Comparison of ENCODE assay signal across 8 mouse cellular contexts in genomic region chr8:104219079-104219478, GRCm38 (mm10). TPM values are rescaled to one million over a fixed set of nuclear protein-coding genes. Genes with fewer than 3 reads are reported as not detected.
DNase-seq lines count a peak whose midpoint lies in the region; ATAC-seq and TF ChIP-seq lines count a peak whose summit lies in the region.

No protein-coding gene starts in this region.

- H3K4me3 ChIP-seq in heart, embryonic 14.5 days (ENCODE audit: control insufficient read depth in 1 of 2, insufficient read depth in 1 of 2, low read depth in 1 of 2, low read length in 2 of 2): no peak overlapping the region; a peak in 1 of 4 replicates
- H3K4me3 ChIP-seq in left cerebral cortex, adult 2 months: no peak overlapping the region
- no peak overlapping the region for H3K4me3 ChIP-seq in midbrain, embryonic 16.5 days (ENCODE audit: low read depth, low read length)
- H3K4me3 ChIP-seq in stomach, postnatal 0 days (ENCODE audit: low read depth, low read length): no peak overlapping the region

- H3K4me1 ChIP-seq in heart, embryonic 14.5 days (ENCODE audit: control insufficient read depth in 2 of 2, insufficient read depth in 2 of 2, low read length in 2 of 2): no peaks in the 10 kb centered on the region
- H3K4me1 ChIP-seq in midbrain, embryonic 16.5 days (ENCODE audit: control insufficient read depth, insufficient read depth, low read length): no peaks in the 10 kb centered on the region
- H3K4me1 ChIP-seq in stomach, postnatal 0 days (replicated peaks; ENCODE audit: control insufficient read depth, insufficient read depth): no peaks in the 10 kb centered on the region

- intact Hi-C loops in heart, postnatal 25 days (cut with DNase I): loop anchor here (1.0 kb wide), 1 partner anchor 73 kb away; no protein-coding TSS in a partner anchor
- intact Hi-C loops in left cerebral cortex, adult 2 months (cut with DNase I): loop anchor here (2.0 kb wide), 2 partner anchors 120 to 128 kb away; no protein-coding TSS in a partner anchor

- DNase-seq in heart, adult 11 months: peak; percentile 94
- DNase-seq in heart, postnatal 25 days (ENCODE audit: low spot score): no peak
- peak; percentile 50 for DNase-seq in MN1 (ENCODE audit: low spot score)
- DNase-seq in embryo, embryonic 9.5 days (ENCODE audit: extremely low spot score): peak; percentile 47
- DNase-seq in left cerebral cortex, adult 2 months (ENCODE audit: extremely low spot score in 1 of 2, low spot score in 2 of 2): peak; percentile 26 to 68
- peak; percentile 58 for DNase-seq in stomach, postnatal 0 days (ENCODE audit: low spot score)

- peak overlapping the region; percentile 34 for H3K4me2 ChIP-seq in heart, embryonic 14.5 days (ENCODE audit: low read length)
- H3K4me2 ChIP-seq in midbrain, embryonic 16.5 days (ENCODE audit: low read length): no peak overlapping the region
- no peak overlapping the region for H3K4me2 ChIP-seq in stomach, postnatal 0 days (replicated peaks; ENCODE audit: low read depth)

- WGBS in heart, embryonic 14.5 days: 22% methylated on average over 11 of the region's 11 CpGs
- WGBS in midbrain, embryonic 16.5 days: 28% methylated on average over 11 of the region's 11 CpGs
- 30% methylated on average over 11 of the region's 11 CpGs for WGBS in stomach, postnatal 0 days

- TF ChIP-seq CTCF in left cerebral cortex, adult 2 months (IDR thresholded peaks at IDR 0.05): peak; percentile 83
- TF ChIP-seq CTCF in stomach, postnatal 0 days (IDR thresholded peaks at IDR 0.05; ENCODE audit: low read depth): peak; percentile 73

- peaks cover 5% of the 10 kb centered on the region; the same call in 1 of the 2 replicates for H3K9me3 ChIP-seq in heart, embryonic 14.5 days (ENCODE audit: control insufficient read depth, low read length)
- peaks cover under 1% of the 10 kb centered on the region; the same call in 1 of the 2 replicates for H3K9me3 ChIP-seq in midbrain, embryonic 16.5 days (replicated peaks; ENCODE audit: control insufficient read depth, low read length, poor library complexity, severe bottlenecking)
- no peaks in the 10 kb centered on the region for H3K9me3 ChIP-seq in stomach, postnatal 0 days (ENCODE audit: control insufficient read depth, low read length)

- H3K9ac ChIP-seq in heart, embryonic 14.5 days (ENCODE audit: low read length): no peak overlapping the region
- H3K9ac ChIP-seq in midbrain, embryonic 16.5 days (ENCODE audit: low read depth, low read length): no peak overlapping the region
- no peak overlapping the region for H3K9ac ChIP-seq in stomach, postnatal 0 days (ENCODE audit: low read length)

- H3K27ac ChIP-seq in heart, embryonic 14.5 days (replicated peaks in 1 of 2; ENCODE audit: control insufficient read depth in 1 of 2, insufficient read depth in 1 of 2, low read depth in 2 of 2, low read length in 2 of 2): no peak overlapping the region
- H3K27ac ChIP-seq in left cerebral cortex, adult 2 months: peak overlapping the region; percentile 45
- H3K27ac ChIP-seq in midbrain, embryonic 16.5 days (ENCODE audit: low read length): no peak overlapping the region
- no peak overlapping the region for H3K27ac ChIP-seq in stomach, postnatal 0 days (replicated peaks)

- no peaks in the 10 kb centered on the region for H3K36me3 ChIP-seq in heart, embryonic 14.5 days (ENCODE audit: control insufficient read depth, insufficient read depth, low read length)
- peaks cover 3% of the 10 kb centered on the region for H3K36me3 ChIP-seq in midbrain, embryonic 16.5 days (ENCODE audit: control insufficient read depth, insufficient read depth, low read length)
- H3K36me3 ChIP-seq in stomach, postnatal 0 days (ENCODE audit: control insufficient read depth, insufficient read depth, low read length): no peaks in the 10 kb centered on the region

- H3K27me3 ChIP-seq in heart, embryonic 14.5 days (ENCODE audit: control insufficient read depth, insufficient read depth, low read length): peaks cover 8% of the 10 kb centered on the region; the same call in 1 of the 2 replicates
- H3K27me3 ChIP-seq in midbrain, embryonic 16.5 days (ENCODE audit: control insufficient read depth, insufficient read depth, low read depth, low read length): no peaks in the 10 kb centered on the region
- no peaks in the 10 kb centered on the region for H3K27me3 ChIP-seq in stomach, postnatal 0 days (ENCODE audit: control insufficient read depth, insufficient read depth, low read length)

- ATAC-seq in heart, embryonic 14.5 days (ENCODE audit: insufficient number of reproducible peaks, insufficient read depth, low FRiP score, low read depth): no peak
- ATAC-seq in midbrain, embryonic 16.5 days: 0 out of 2 replicates have a peak, but pooled peaks have one; percentile 9
- no peak for ATAC-seq in stomach, postnatal 0 days (ENCODE audit: low FRiP score, low TSS enrichment)

- no peak for TF ChIP-seq EP300 in stomach, postnatal 0 days (optimal IDR thresholded peaks at IDR 0.05)

RNA-seq across cellular contexts. Expression of gene Tk2, which starts 29.3 kb away (rescaled TPM):
- 1 to 10 TPM; 7.1 to 7.3 TPM for total RNA-seq in heart, postnatal 25 days (2021)
- 12.9 and 13.7 TPM in 2 replicates for polyA plus RNA-seq in heart, embryonic 14.5 days (2014; fragmentation: Nextera tagmentation; extraction: Ambion mirVana)
- total RNA-seq in left cerebral cortex, adult 2 months (2021): 10 to 100 TPM; 40.3 to 41.6 TPM
- polyA plus RNA-seq in midbrain, embryonic 16.5 days (2015; fragmentation: Nextera tagmentation; extraction: Ambion mirVana): 46.3 and 51.5 TPM in 2 replicates
- 11.0 and 13.4 TPM in 2 replicates for polyA plus RNA-seq in stomach, postnatal 0 days (2015; fragmentation: Nextera tagmentation; extraction: Ambion mirVana)

RNA-seq across cellular contexts. Expression of gene Cklf, which starts 31.6 kb away (rescaled TPM):
- 1 to 10 TPM; 4.7 to 5.0 TPM for total RNA-seq in heart, postnatal 25 days (2021)
- 27.9 and 30.8 TPM in 2 replicates for polyA plus RNA-seq in heart, embryonic 14.5 days (2014; fragmentation: Nextera tagmentation; extraction: Ambion mirVana)
- 1 to 10 TPM; 6.7 to 8.1 TPM for total RNA-seq in left cerebral cortex, adult 2 months (2021)
- 34.7 and 37.1 TPM in 2 replicates for polyA plus RNA-seq in midbrain, embryonic 16.5 days (2015; fragmentation: Nextera tagmentation; extraction: Ambion mirVana)
- 24.1 and 25.3 TPM in 2 replicates for polyA plus RNA-seq in stomach, postnatal 0 days (2015; fragmentation: Nextera tagmentation; extraction: Ambion mirVana)

RNA-seq across cellular contexts. Expression of gene Bean1, which starts 48.8 kb away (rescaled TPM):
- 1 to 10 TPM in 1 of 2 experiments, under 1 TPM in 1; 0.98 to 1.2 TPM for total RNA-seq in heart, postnatal 25 days (2021)
- 1.3 and 1.5 TPM in 2 replicates for polyA plus RNA-seq in heart, embryonic 14.5 days (2014; fragmentation: Nextera tagmentation; extraction: Ambion mirVana)
- total RNA-seq in left cerebral cortex, adult 2 months (2021): 10 to 100 TPM in 1 of 2 experiments, 1 to 10 TPM in 1; 9.3 to 12.2 TPM
- polyA plus RNA-seq in midbrain, embryonic 16.5 days (2015; fragmentation: Nextera tagmentation; extraction: Ambion mirVana): 5.6 and 7.6 TPM in 2 replicates
- polyA plus RNA-seq in stomach, postnatal 0 days (2015; fragmentation: Nextera tagmentation; extraction: Ambion mirVana): 0.81 and 0.88 TPM in 2 replicates
